Mouse (Mus musculus): ENCODE measurements around the gene Sf1.

- TF ChIP-seq CTCF (IDR thresholded peaks at IDR 0.05; ENCODE audit: low read depth) = no peak
- TF ChIP-seq EP300 (IDR thresholded peaks at IDR 0.05; ENCODE audit: low read depth) = no peak
Observed at GRCm38 (mm10) chr19:6343066-6343925, 20.2 kb upstream of the Sf1 start.

Data from heart, postnatal 0 days (tissue).